Mouse (Mus musculus) retina, postnatal 7 days (tissue): ENCODE results near the gene Pitpnm1.
"Not testable (repeated sequence)": the region's sequence is repeated elsewhere in the genome, so short reads cannot be mapped to it uniquely, and the experiment has no call there.

Experiments used
- DNase-seq: peaks from one replicate; pipeline ENCODE4 v3.0.0-alpha.2; 2012; ENCODE audit warnings: low read depth, low spot score

Pitpnm1 gene

GRCm38 (mm10) chr19:4117006-4117405 is 17.2 kb downstream of the Pitpnm1 start:
- DNase-seq = no peak

- DNase-seq = no peak
Measured at GRCm38 (mm10) chr19:4118350-4118749, 18.6 kb downstream of the Pitpnm1 start.

GRCm38 (mm10) chr19:4119716-4120487 is 20.1 kb downstream of the Pitpnm1 start:
- no peak for DNase-seq

- DNase-seq = no peak
Measured at GRCm38 (mm10) chr19:4120496-4120895, 20.7 kb downstream of the Pitpnm1 start.

- peak; percentile 96 for DNase-seq
Measured at GRCm38 (mm10) chr19:4121097-4121805, 21.5 kb downstream of the Pitpnm1 start.

GRCm38 (mm10) chr19:4121896-4122295 is 22.1 kb downstream of the Pitpnm1 start:
- DNase-seq = not testable (repeated sequence)

GRCm38 (mm10) chr19:4122411-4123370 is 22.9 kb downstream of the Pitpnm1 start:
- DNase-seq = no peak

GRCm38 (mm10) chr19:4124432-4124831 is 24.6 kb downstream of the Pitpnm1 start:
- no peak for DNase-seq

GRCm38 (mm10) chr19:4125268-4125667 is 25.5 kb downstream of the Pitpnm1 start:
- not testable (repeated sequence) for DNase-seq

GRCm38 (mm10) chr19:4125741-4126696 is 26.2 kb downstream of the Pitpnm1 start, which contains the start of gene Aip:
Gene Aip, minus strand, starts transcription at chr19:4125858.
- DNase-seq = peak; percentile 95

- DNase-seq = no peak
Measured at GRCm38 (mm10) chr19:4126759-4127495, 27.1 kb downstream of the Pitpnm1 start.

- no peak for DNase-seq
Measured at GRCm38 (mm10) chr19:4129462-4129861, 29.7 kb downstream of the Pitpnm1 start.

- DNase-seq = no peak
Measured at GRCm38 (mm10) chr19:4130106-4130505, 30.3 kb downstream of the Pitpnm1 start.

GRCm38 (mm10) chr19:4131075-4131474 is 31.3 kb downstream of the Pitpnm1 start:
- DNase-seq = no peak

- no peak for DNase-seq
Measured at GRCm38 (mm10) chr19:4131768-4132167, 32.0 kb downstream of the Pitpnm1 start.

- DNase-seq = no peak
Measured at GRCm38 (mm10) chr19:4134354-4134753, 34.6 kb downstream of the Pitpnm1 start.

GRCm38 (mm10) chr19:4135229-4135962 is 35.6 kb downstream of the Pitpnm1 start:
- DNase-seq = not testable (repeated sequence)

- DNase-seq = not testable (repeated sequence)
Measured at GRCm38 (mm10) chr19:4135963-4136345, 36.2 kb downstream of the Pitpnm1 start.

- no peak for DNase-seq
Measured at GRCm38 (mm10) chr19:4136463-4136862, 36.7 kb downstream of the Pitpnm1 start.
